In genomic region chr7:16310020-16310520, GRCm38 (mm10) we compare ENCODE assay signal across 8 mouse cellular contexts. TPM values are rescaled to one million over a fixed set of nuclear protein-coding genes. Genes with fewer than 3 reads are reported as not detected.
A peak's percentile ranks its signal among the peaks of the same experiment; 100 is the strongest.
DNase-seq lines count a peak whose midpoint lies in the region; ATAC-seq and TF ChIP-seq lines count a peak whose summit lies in the region.

No protein-coding gene starts in this region.

- peak; percentile 87 to 92 for DNase-seq in CD8-positive naive resting alpha-beta T cell, adult 2 months (ENCODE audit: low read depth in 2 of 2, low spot score in 2 of 2)
- peak; percentile 67 for DNase-seq in brain, embryonic 14.5 days (ENCODE audit: low read depth)
- peak in 1 of 3 experiments; percentile 78 for DNase-seq in liver, embryonic 14.5 days (ENCODE audit: low read depth in 3 of 3, low spot score in 3 of 3)
- DNase-seq in neural tube, embryonic 10.5 days (ENCODE audit: extremely low spot score, low spot score): peak; percentile 84
- peak; percentile 89 for DNase-seq in stomach, postnatal 0 days (ENCODE audit: low spot score)

- TF ChIP-seq EP300 in liver, embryonic 14.5 days (IDR thresholded peaks at IDR 0.05; ENCODE audit: low read depth): no peak
- TF ChIP-seq EP300 in stomach, postnatal 0 days (optimal IDR thresholded peaks at IDR 0.05): no peak

- peak; percentile 61 for ATAC-seq in erythroblast, adult 5-6 weeks (replicated peaks; ENCODE audit: low FRiP score, poor library complexity, severe bottlenecking)
- ATAC-seq in heart, embryonic 12.5 days (ENCODE audit: insufficient number of reproducible peaks, low FRiP score): peak; percentile 66
- ATAC-seq in kidney, embryonic 16.5 days (ENCODE audit: low FRiP score, low TSS enrichment): peak; percentile 3; the same call in 1 of the 2 replicates
- peak; percentile 54 for ATAC-seq in liver, embryonic 14.5 days (ENCODE audit: insufficient read depth)
- peak; percentile 39; the same call in 1 of the 2 replicates for ATAC-seq in stomach, postnatal 0 days (ENCODE audit: low FRiP score, low TSS enrichment)

- peak; percentile 67 for TF ChIP-seq CTCF in brain, embryonic 14.5 days (IDR thresholded peaks at IDR 0.05; ENCODE audit: borderline replicate concordance, extremely low read depth, insufficient read depth, insufficient read length)
- peak; percentile 90 for TF ChIP-seq CTCF in liver, embryonic 14.5 days (IDR thresholded peaks at IDR 0.05; ENCODE audit: low read depth)
- peak; percentile 79 for TF ChIP-seq CTCF in stomach, postnatal 0 days (IDR thresholded peaks at IDR 0.05; ENCODE audit: low read depth)

- WGBS in heart, embryonic 12.5 days: under 1% methylated on average over 35 of the region's 56 CpGs
- under 1% methylated on average over 41 of the region's 56 CpGs for WGBS in kidney, embryonic 16.5 days
- 1% methylated on average over 55 of the region's 56 CpGs for WGBS in liver, embryonic 14.5 days (ENCODE audit: insufficient replicate concordance)
- 0% methylated on average over 20 of the region's 56 CpGs for WGBS in stomach, postnatal 0 days

- no peaks in the 10 kb centered on the region for H3K36me3 ChIP-seq in heart, embryonic 12.5 days
- H3K36me3 ChIP-seq in kidney, embryonic 16.5 days (ENCODE audit: insufficient read depth, low read length): no peaks in the 10 kb centered on the region
- no peaks in the 10 kb centered on the region for H3K36me3 ChIP-seq in liver, embryonic 14.5 days (replicated peaks; ENCODE audit: control insufficient read depth, insufficient read depth, low read depth)
- no peaks in the 10 kb centered on the region for H3K36me3 ChIP-seq in stomach, postnatal 0 days (ENCODE audit: control insufficient read depth, insufficient read depth, low read length)

- H3K9ac ChIP-seq in heart, embryonic 12.5 days: peak overlapping the region; percentile 96
- peak overlapping the region; percentile 62 for H3K9ac ChIP-seq in kidney, embryonic 16.5 days (replicated peaks; ENCODE audit: low read length)
- H3K9ac ChIP-seq in liver, embryonic 14.5 days (replicated peaks): peak overlapping the region; percentile 87
- peak overlapping the region; percentile 70 for H3K9ac ChIP-seq in stomach, postnatal 0 days (ENCODE audit: low read length)

- TF ChIP-seq POLR2A in brain, embryonic 14.5 days (IDR thresholded peaks at IDR 0.05; ENCODE audit: borderline replicate concordance, extremely low read depth, insufficient read depth, insufficient read length, poor library complexity, severe bottlenecking): no peak

- H3K4me1 ChIP-seq in heart, embryonic 12.5 days (replicated peaks): peaks cover 55% of the 10 kb centered on the region
- peaks cover 44% of the 10 kb centered on the region for H3K4me1 ChIP-seq in kidney, embryonic 16.5 days (ENCODE audit: insufficient read depth, low read length)
- H3K4me1 ChIP-seq in liver, embryonic 14.5 days (replicated peaks; ENCODE audit: control insufficient read depth in 2 of 2, insufficient read depth in 2 of 2, low read length in 1 of 2): peaks cover 40 to 41% of the 10 kb centered on the region in 2 experiments
- H3K4me1 ChIP-seq in stomach, postnatal 0 days (replicated peaks; ENCODE audit: control insufficient read depth, insufficient read depth): peaks cover 14% of the 10 kb centered on the region

- H3K9me3 ChIP-seq in heart, embryonic 12.5 days (replicated peaks): no peaks in the 10 kb centered on the region
- H3K9me3 ChIP-seq in kidney, embryonic 16.5 days (ENCODE audit: low read length): no peaks in the 10 kb centered on the region
- no peaks in the 10 kb centered on the region for H3K9me3 ChIP-seq in liver, embryonic 14.5 days (ENCODE audit: control insufficient read depth, low read length)
- no peaks in the 10 kb centered on the region for H3K9me3 ChIP-seq in stomach, postnatal 0 days (ENCODE audit: control insufficient read depth, low read length)

- H3K4me2 ChIP-seq in heart, embryonic 12.5 days: peak overlapping the region; percentile 98
- H3K4me2 ChIP-seq in kidney, embryonic 16.5 days (replicated peaks; ENCODE audit: low read depth, low read length): peak overlapping the region; percentile 100
- H3K4me2 ChIP-seq in liver, embryonic 14.5 days (ENCODE audit: low read depth): peak overlapping the region; percentile 99
- peak overlapping the region; percentile 100 for H3K4me2 ChIP-seq in stomach, postnatal 0 days (replicated peaks; ENCODE audit: low read depth)

- H3K27me3 ChIP-seq in heart, embryonic 12.5 days (replicated peaks): no peaks in the 10 kb centered on the region
- no peaks in the 10 kb centered on the region for H3K27me3 ChIP-seq in kidney, embryonic 16.5 days (ENCODE audit: insufficient read depth, low read length)
- peaks cover 10% of the 10 kb centered on the region for H3K27me3 ChIP-seq in liver, embryonic 14.5 days (ENCODE audit: control insufficient read depth, insufficient read depth, low read length)
- no peaks in the 10 kb centered on the region for H3K27me3 ChIP-seq in stomach, postnatal 0 days (ENCODE audit: control insufficient read depth, insufficient read depth, low read length)

- H3K4me3 ChIP-seq in heart, embryonic 12.5 days: peak overlapping the region; percentile 76
- peak overlapping the region; percentile 89 for H3K4me3 ChIP-seq in kidney, embryonic 16.5 days (ENCODE audit: low read length)
- peak overlapping the region; percentile 89 to 92 for H3K4me3 ChIP-seq in liver, embryonic 14.5 days (ENCODE audit: insufficient read depth in 1 of 2, low read depth in 2 of 2, low read length in 2 of 2)
- peak overlapping the region; percentile 72 for H3K4me3 ChIP-seq in stomach, postnatal 0 days (ENCODE audit: low read depth, low read length)

- peak overlapping the region; percentile 58 for H3K27ac ChIP-seq in heart, embryonic 12.5 days (ENCODE audit: poor library complexity, severe bottlenecking)
- H3K27ac ChIP-seq in kidney, embryonic 16.5 days (ENCODE audit: low read length): peak overlapping the region; percentile 68
- peak overlapping the region; percentile 87 for H3K27ac ChIP-seq in liver, embryonic 14.5 days
- H3K27ac ChIP-seq in stomach, postnatal 0 days (replicated peaks): peak overlapping the region; percentile 88

RNA-seq across cellular contexts. Expression of gene Bbc3, which starts 1.9 kb away (rescaled TPM):
- polyA plus RNA-seq in brain, embryonic 14.5 days (2012; rRNA removed): 26.6 and 27.4 TPM in 2 replicates
- total RNA-seq in erythroblast, adult 5-6 weeks (2015; ENCODE audit: low replicate concordance): 2.3 TPM in 1 of 2 replicates, not detected in the other
- total RNA-seq in erythroblast, adult 5-6 weeks (2017; ENCODE audit: low replicate concordance): 1.5 and 7.5 TPM in 2 replicates
- polyA plus RNA-seq in heart, embryonic 12.5 days (2016; fragmentation: Nextera tagmentation; extraction: Ambion mirVana): 9.8 and 10.4 TPM in 2 replicates
- polyA plus RNA-seq in kidney, embryonic 16.5 days (2015; fragmentation: Nextera tagmentation; extraction: Ambion mirVana): 12.6 and 14.2 TPM in 2 replicates
- polyA plus RNA-seq in liver, embryonic 14.5 days (2012; rRNA removed): 3.2 and 3.8 TPM in 2 replicates
- polyA plus RNA-seq in liver, embryonic 14.5 days (2014; fragmentation: Nextera tagmentation; extraction: Ambion mirVana): 2.0 and 3.3 TPM in 2 replicates
- 3.7 and 5.0 TPM in 2 replicates for polyA plus RNA-seq in stomach, postnatal 0 days (2015; fragmentation: Nextera tagmentation; extraction: Ambion mirVana)

RNA-seq across cellular contexts. Expression of gene Ccdc9, which starts 23.5 kb away (rescaled TPM):
- polyA plus RNA-seq in brain, embryonic 14.5 days (2012; rRNA removed): 42.5 and 63.9 TPM in 2 replicates
- 2.5 and 9.4 TPM in 2 replicates for total RNA-seq in erythroblast, adult 5-6 weeks (2015; ENCODE audit: low replicate concordance)
- total RNA-seq in erythroblast, adult 5-6 weeks (2017; ENCODE audit: low replicate concordance): 17.7 and 30.0 TPM in 2 replicates
- polyA plus RNA-seq in heart, embryonic 12.5 days (2016; fragmentation: Nextera tagmentation; extraction: Ambion mirVana): 24.3 and 31.2 TPM in 2 replicates
- 30.9 and 31.2 TPM in 2 replicates for polyA plus RNA-seq in kidney, embryonic 16.5 days (2015; fragmentation: Nextera tagmentation; extraction: Ambion mirVana)
- polyA plus RNA-seq in liver, embryonic 14.5 days (2012; rRNA removed): 15.9 and 24.7 TPM in 2 replicates
- 4.2 and 7.6 TPM in 2 replicates for polyA plus RNA-seq in liver, embryonic 14.5 days (2014; fragmentation: Nextera tagmentation; extraction: Ambion mirVana)
- polyA plus RNA-seq in stomach, postnatal 0 days (2015; fragmentation: Nextera tagmentation; extraction: Ambion mirVana): 11.5 and 13.0 TPM in 2 replicates

RNA-seq across cellular contexts. Expression of gene Inafm1, which starts 36.7 kb away (rescaled TPM):
- 50.1 and 52.9 TPM in 2 replicates for polyA plus RNA-seq in brain, embryonic 14.5 days (2012; rRNA removed)
- not detected in 2 replicates for total RNA-seq in erythroblast, adult 5-6 weeks (2015; ENCODE audit: low replicate concordance)
- total RNA-seq in erythroblast, adult 5-6 weeks (2017; ENCODE audit: low replicate concordance): 2.0 and 4.3 TPM in 2 replicates
- 11.0 and 12.1 TPM in 2 replicates for polyA plus RNA-seq in heart, embryonic 12.5 days (2016; fragmentation: Nextera tagmentation; extraction: Ambion mirVana)
- 16.4 and 19.7 TPM in 2 replicates for polyA plus RNA-seq in kidney, embryonic 16.5 days (2015; fragmentation: Nextera tagmentation; extraction: Ambion mirVana)
- polyA plus RNA-seq in liver, embryonic 14.5 days (2012; rRNA removed): 7.9 and 8.3 TPM in 2 replicates
- polyA plus RNA-seq in liver, embryonic 14.5 days (2014; fragmentation: Nextera tagmentation; extraction: Ambion mirVana): 3.5 and 4.0 TPM in 2 replicates
- polyA plus RNA-seq in stomach, postnatal 0 days (2015; fragmentation: Nextera tagmentation; extraction: Ambion mirVana): 28.0 and 29.1 TPM in 2 replicates

RNA-seq across cellular contexts. Expression of gene C5ar1, which starts 50.7 kb away (rescaled TPM):
- 1.1 and 1.4 TPM in 2 replicates for polyA plus RNA-seq in brain, embryonic 14.5 days (2012; rRNA removed)
- 7.7 and 15.7 TPM in 2 replicates for total RNA-seq in erythroblast, adult 5-6 weeks (2015; ENCODE audit: low replicate concordance)
- 2.6 and 7.1 TPM in 2 replicates for total RNA-seq in erythroblast, adult 5-6 weeks (2017; ENCODE audit: low replicate concordance)
- 1.1 and 1.8 TPM in 2 replicates for polyA plus RNA-seq in heart, embryonic 12.5 days (2016; fragmentation: Nextera tagmentation; extraction: Ambion mirVana)
- polyA plus RNA-seq in kidney, embryonic 16.5 days (2015; fragmentation: Nextera tagmentation; extraction: Ambion mirVana): 2.7 and 2.8 TPM in 2 replicates
- 0.95 and 1.1 TPM in 2 replicates for polyA plus RNA-seq in liver, embryonic 14.5 days (2012; rRNA removed)
- polyA plus RNA-seq in liver, embryonic 14.5 days (2014; fragmentation: Nextera tagmentation; extraction: Ambion mirVana): 1.1 and 1.9 TPM in 2 replicates
- polyA plus RNA-seq in stomach, postnatal 0 days (2015; fragmentation: Nextera tagmentation; extraction: Ambion mirVana): 1.9 and 2.0 TPM in 2 replicates

Comparison
In these comparisons a context has a peak if more than half of its experiments do, and no peak if none do; other contexts are left out.
1. ATAC-seq: peak in every context shown above with its lines; median percentile 66 in heart, embryonic 12.5 days; 61 in erythroblast, adult 5-6 weeks; 54 in liver, embryonic 14.5 days; 39 in stomach, postnatal 0 days; 3 in kidney, embryonic 16.5 days.